Mouse (Mus musculus) stomach, postnatal 0 days (tissue): ENCODE results near the gene Stk11ip.

Experiments
- CTCF ChIP-seq: IDR thresholded peaks from 2 replicates; pipeline ENCODE4 v1.5.1; 2016; ENCODE audit warnings: antibody characterized with exemption, low read depth, mild to moderate bottlenecking, moderate library complexity
- EP300 ChIP-seq: optimal IDR thresholded peaks from 2 replicates; pipeline ENCODE3; 2016; ENCODE audit warnings: antibody characterized with exemption

DNA sequence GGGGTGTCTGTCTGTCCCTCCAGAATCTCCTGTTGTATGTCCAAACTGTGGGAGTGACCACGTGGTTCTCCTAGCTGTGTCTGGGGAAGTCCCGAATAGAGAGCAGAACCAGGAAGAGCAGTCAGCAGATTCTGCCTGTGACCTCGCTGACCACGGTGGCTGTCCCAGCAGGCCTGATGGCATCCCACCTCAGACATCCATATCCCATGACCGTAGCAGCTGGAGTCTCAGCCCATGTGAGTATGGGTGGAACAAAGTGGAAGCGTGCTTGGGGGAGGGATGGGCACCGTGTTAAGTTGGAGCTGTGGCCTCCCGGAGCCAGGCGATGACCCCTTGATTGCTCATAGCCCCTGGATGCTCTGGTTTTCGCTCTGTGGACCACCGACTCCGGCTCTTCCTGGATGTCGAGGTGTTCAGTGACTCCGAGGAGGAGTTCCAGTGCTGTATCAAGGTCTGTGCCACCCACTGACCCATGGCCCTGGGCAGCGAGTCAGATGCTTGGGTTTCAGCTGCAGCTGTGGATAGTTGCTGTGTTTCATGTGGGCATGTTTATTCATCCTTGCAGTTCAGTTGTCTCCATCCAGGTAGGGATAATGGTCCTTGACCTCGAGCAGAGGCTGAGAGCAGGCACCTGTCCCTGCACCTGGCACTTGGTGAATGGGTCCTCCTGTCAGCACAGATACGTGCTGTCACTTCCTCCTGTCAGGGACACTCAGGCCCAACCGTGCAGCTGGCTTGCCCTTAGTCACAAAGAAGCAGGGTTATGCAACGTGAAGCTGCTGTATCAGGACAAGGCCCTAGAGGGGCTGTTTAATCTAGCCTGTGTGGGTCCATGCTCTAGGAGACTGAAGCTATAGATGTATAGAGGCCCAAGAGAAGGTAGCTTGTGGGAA lies 11.2 kb downstream of the Stk11ip start:
- TF ChIP-seq CTCF, result no peak
- TF ChIP-seq EP300, result no peak
